Mouse (Mus musculus): ENCODE data around the gene Kif5c.

Kif5c gene

DNA sequence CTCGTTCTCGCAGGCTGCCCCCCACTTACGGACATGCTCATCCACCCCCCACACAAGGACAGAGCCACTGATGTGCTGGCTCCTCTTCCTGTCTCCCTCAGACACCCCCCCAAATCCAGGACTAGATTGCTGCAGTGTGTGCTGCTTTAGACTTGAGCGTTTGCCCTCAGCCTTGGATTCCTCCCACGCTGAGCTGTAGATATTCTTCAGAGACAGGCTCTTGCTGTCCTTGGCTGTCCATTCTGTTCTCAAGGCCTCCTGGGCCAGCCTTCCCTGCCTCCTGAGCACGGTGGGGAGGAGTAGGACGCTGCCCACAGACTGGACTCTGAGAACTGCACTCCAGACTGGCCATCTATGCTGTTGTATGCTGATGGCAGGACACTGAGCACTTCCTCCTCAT, 127.8 kb downstream of the Kif5c start:
- DNase-seq (ENCODE audit: low spot score): no peak

DNA sequence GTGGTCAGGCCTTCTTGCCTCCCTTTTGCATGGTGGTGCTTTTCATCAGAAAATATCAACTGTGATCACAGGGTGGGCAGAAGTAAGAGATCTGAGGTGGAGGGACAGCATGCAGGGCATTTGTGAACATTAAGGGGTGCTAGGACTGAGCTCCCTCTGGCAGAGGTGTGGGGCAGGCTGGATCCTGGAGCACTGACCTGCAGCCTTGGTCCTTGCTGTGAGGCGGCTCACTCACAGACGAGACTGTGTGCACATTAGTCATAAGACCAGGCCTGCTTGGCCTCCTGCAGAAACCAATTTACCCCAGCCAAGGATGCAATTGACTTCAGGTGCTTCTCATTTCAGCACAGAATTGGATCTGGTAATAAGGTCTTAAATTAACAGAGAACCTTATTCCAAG, 128.6 kb downstream of the Kif5c start:
- DNase-seq (ENCODE audit: low spot score): no peak

DNA sequence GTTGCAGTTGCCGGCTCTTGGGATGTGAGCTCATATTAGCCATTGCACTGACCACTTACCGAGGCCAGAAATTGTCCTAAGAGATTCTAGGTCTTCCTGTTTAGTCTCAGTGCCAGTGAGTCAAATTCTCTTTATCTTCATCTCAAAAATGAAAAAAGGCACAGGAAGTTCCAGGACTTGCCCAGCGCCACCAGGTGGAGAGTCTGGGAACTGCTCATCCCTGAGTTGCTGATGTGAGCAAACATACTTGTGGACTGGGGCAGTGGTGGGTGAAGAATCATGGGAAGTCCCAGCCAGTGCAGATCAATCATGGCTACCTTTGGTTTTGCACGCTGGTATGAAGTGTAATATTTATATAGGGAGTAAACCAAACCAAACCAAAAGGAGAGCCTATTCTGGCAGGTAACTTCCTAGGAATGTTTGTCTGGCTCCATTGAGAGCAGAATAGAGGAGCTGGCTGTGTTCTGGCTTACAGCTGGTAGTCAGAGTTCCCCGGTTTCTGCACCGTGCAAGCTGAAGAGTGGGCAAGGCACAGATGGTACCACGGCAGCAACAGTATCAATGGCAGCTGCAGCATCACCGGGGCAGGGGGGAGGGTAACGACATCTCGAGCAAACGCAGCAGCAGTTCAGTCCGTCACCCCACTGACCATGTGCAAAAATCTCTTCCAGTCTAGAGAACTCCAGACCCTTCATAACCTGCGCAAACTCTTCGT, 129.7 kb downstream of the Kif5c start:
- peak; percentile 24 for DNase-seq (ENCODE audit: low spot score)

DNA sequence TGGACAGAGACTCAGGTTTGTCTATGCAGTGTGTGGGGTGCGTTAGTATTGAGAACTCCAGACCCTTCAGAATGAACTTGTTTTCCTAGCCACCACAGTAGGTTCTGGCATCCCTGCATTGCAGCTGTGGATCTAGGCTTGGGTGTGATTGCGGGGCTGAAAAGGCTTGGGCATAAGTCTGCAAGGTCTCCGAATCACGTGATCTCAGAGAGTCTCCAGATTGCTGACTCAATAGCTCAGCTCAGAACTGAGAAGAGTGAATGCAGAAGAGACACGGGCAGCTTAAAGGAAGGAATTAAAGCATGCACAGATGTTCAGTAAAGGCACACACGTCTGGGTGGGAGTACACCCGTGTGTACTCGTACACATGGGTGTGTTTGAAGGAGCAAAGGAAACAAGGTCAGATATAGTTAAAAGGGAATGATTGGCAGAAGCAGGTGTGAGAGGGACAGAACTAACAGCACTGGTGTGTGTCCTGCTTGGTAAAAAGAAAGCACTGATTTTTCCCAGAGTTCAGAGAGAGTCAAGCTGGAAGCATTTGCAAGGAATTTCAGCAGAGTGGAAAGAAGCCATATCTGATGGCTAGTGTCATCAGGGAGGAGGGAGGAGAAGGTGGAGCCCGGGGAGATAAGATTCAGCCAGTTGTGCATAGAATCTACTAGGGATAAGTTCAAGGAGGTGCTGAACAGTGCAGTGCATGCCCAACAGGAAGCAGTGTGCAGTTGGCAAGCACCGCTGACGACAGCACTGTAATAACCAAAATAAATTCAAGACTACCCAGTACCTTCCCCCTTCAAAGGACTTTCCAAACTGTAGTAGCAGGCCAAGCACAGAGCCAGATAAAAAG, 130.9 kb downstream of the Kif5c start:
- no peak for DNase-seq (ENCODE audit: low spot score)

- DNase-seq (ENCODE audit: low spot score): no peak
These were observed 132.6 kb downstream of the Kif5c start for GRCm38 (mm10) chr2:49751544-49752210.

- DNase-seq (ENCODE audit: low spot score): no peak
These were observed 133.1 kb downstream of the Kif5c start for GRCm38 (mm10) chr2:49752211-49752607.

GRCm38 (mm10) chr2:49753062-49753461, 134.0 kb downstream of the Kif5c start:
- DNase-seq (ENCODE audit: low spot score): no peak

- no peak for DNase-seq (ENCODE audit: low spot score)
These were observed 136.0 kb downstream of the Kif5c start for GRCm38 (mm10) chr2:49755054-49755453.

DNA sequence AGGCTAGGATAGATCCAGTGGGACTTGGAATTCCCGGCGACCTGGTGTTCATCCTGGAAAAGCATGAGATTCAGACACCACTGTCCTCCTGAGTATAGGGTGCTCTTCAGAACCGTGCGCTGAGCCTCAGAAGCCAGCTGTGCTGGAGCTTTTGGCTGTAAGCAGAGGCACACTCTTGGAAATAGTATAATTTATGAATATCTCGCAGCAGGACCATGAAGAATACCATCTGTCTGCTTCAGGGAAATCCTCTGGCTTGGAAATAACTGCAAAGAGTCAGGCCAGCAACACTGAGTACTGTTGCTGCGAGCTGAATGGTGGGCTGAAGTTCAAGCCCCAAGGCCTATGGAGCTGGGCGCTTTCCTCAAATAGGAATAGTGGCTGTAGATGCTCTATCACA, 138.5 kb downstream of the Kif5c start:
- no peak for DNase-seq (ENCODE audit: low spot score)

DNA sequence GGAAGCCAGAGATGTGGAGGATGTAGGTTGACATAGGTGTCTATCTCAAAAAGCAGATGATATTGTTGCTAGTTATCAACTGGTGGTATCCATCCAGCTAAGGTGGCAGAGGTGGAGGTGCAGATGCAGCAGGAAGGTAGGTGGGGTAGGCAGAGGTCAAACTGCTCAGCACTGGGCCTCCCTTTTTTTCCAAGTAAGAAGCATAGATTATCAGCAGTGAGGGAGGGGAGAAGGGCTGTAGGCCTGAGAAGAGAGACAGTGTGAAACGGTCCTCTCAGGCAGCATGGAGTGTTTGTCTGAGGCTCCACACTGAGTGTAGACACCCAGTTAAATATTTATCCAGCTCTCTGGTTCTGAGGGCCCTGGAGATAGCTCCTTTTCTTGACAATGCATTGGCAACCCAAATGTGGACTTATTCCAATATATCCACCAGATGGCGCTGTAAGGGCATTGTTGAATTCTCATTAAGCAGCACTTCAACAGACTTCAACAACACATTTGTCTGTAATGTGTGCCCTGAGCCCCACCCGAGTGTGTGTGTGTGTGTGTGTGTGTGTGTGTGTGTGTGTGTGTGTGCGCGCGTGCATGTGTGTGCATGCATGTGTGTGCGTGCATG, 145.3 kb downstream of the Kif5c start:
- DNase-seq (ENCODE audit: low spot score): peak; percentile 42

DNA sequence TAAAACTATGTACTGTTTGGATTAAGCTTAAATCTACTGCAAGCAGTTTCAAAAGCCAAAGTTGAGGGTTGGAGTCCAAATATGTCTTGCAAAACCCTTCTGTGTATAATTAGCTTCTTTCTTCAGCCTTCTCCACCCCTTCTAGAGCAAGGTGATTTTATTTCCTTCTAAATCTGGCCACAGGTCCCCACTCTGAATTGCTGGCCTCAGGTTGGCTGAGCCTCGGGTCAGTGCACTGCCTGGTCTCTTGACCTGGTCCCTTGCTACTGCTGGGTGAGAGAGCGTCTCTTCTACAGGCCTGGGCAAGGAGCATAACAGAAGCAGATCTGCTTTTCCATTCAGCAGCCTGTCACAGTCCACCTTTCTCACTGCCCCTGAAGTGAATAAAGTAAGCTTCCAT, 149.8 kb downstream of the Kif5c start:
- DNase-seq (ENCODE audit: low spot score): no peak

- DNase-seq (ENCODE audit: low spot score): no peak
These were observed 151.3 kb downstream of the Kif5c start for GRCm38 (mm10) chr2:49770440-49770839.

GRCm38 (mm10) chr2:49771172-49771571, 152.1 kb downstream of the Kif5c start:
- no peak for DNase-seq (ENCODE audit: low spot score)

DNA sequence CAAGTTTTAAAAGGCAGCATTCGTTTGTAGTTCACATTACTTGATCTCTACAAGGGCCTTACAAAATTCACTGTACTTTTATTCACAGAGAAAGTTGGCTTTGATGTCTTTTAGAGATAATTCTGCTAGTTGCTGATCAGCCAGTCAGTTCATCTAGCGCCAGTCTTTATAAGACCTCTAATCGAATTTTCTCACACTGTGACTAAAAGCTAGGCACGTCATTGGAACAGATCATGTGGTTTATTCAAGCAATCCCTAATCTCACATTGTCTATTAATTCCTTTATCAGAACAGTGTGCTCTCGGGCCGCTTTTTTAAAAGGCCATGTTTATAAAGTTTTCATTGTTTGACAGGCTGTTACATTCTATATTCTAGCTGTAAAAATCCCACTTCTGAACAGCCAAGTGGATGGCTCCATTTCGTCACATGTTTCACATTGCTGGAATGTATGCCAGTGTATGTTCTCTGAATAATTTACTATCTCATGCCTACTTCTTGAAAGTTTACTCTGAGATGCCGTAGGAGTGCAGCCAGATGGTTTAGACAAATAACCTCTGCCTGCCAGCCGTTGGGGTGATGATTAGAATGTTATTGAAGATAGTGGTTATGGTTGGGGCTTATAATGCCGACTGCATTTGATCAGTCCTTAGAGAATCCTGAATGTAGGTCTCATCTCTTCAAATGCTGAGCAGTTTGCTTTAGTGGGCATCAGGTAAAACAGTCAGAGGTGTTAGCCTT, 154.3 kb downstream of the Kif5c start:
- DNase-seq (ENCODE audit: low spot score): no peak

DNA sequence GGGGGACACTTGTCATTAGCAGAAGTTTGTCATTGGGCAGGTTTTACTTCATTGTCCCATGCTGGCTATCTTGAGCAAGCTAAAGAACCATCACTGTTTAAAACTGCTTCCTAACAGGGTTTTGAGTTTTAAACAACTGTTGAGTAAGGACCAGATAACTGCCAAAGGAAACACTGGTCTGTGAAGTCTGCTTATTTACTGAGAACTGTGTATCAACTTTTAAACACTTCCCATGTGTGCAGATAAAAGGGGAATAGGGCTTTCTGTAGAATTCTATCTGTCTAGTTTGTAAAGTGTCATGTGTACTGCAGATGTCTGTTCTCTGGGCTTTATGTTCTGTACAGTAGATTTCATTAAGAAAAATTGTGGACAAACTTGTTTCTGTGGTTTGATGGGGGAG, 155.1 kb downstream of the Kif5c start:
- DNase-seq (ENCODE audit: low spot score): no peak

DNA sequence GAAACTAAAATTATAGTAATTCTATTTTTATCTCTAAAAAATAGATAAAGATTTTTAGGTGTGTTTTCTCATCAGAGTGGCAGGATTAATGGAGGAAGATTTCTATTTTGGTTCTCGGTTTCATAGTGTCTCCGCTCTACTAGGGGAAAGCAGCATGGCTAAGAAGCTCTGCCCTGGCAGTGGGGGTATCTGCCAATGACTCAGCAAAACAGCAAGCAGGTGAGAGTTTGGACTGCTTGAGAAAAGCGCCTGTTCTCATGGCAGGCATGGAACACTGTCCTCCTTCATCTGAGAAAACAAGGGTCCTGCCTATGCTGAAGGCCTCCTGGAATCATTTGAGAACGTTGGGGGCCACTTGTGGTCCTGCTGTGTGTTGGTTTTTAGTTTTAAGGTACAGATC, 156.1 kb downstream of the Kif5c start:
- DNase-seq (ENCODE audit: low spot score): no peak

GRCm38 (mm10) chr2:49775735-49776134, 156.6 kb downstream of the Kif5c start:
- DNase-seq (ENCODE audit: low spot score): no peak

GRCm38 (mm10) chr2:49776407-49776806, 157.3 kb downstream of the Kif5c start:
- DNase-seq (ENCODE audit: low spot score): no peak

GRCm38 (mm10) chr2:49787376-49788050, 168.4 kb downstream of the Kif5c start, which contains the start of gene Lypd6b:
Gene Lypd6b (plus strand): TSS chr2:49787688.
- peak; percentile 45 for DNase-seq (ENCODE audit: low spot score)

- DNase-seq (ENCODE audit: low spot score): no peak
These were observed 168.9 kb downstream of the Kif5c start for GRCm38 (mm10) chr2:49788051-49788418.

DNA sequence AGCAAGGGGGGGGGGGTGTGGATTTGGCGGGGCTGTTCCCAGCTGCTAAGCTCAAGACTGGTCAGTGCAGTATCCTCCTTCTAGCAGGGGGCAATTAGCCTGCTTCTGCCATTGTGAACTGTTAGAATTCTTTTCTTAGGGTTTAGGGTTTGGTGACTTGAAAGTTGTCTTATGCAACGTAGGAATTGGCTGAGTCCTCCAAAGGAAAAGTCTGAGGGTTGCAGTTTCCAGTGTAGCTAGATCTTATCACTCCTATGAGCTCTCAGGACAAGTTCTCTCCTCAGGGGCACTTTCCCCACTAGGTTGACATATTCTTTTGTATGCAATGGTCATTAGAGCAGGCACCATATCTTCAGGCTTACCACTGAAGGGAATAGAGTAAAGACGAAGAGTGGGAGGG, 169.5 kb downstream of the Kif5c start:
- no peak for DNase-seq (ENCODE audit: low spot score)
